Mouse (Mus musculus) brain, embryonic 18.5 days (tissue): Measurements from ENCODE around the gene Nmnat3.
"Not testable (repeated sequence)": the region's sequence is repeated elsewhere in the genome, so short reads cannot be mapped to it uniquely, and the experiment has no call there.

Source experiments
- DNase-seq: peaks from one replicate; pipeline ENCODE4 v3.0.0-alpha.2; 2012; ENCODE audit warnings: low read depth, low spot score

Gene Nmnat3

GRCm38 (mm10) chr9:98287135-98287534, at the start of gene Nmnat3:
TSS of gene Nmnat3 (plus strand) at chr9:98287435.
- not testable (repeated sequence) for DNase-seq

DNA sequence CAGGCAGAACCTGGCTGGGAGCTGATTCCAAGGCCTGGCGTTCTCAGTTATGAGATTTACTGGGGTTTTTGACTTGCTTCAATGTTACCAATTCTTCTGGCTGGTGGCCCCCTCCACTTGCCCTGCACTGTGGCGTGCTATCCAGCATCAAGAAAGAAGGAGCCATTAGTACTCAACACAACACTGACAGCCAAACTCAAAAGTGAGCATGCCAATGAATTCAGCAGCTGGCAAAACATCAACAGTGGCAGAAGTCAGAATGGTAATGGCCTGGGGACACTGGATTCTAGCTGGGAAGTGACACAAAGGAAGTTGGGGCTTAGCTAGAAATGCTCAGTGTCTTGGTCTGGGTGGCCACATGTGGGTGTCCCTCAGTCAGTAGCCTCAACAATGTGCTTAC, 43.8 kb upstream of the Nmnat3 start:
- no peak for DNase-seq

DNA sequence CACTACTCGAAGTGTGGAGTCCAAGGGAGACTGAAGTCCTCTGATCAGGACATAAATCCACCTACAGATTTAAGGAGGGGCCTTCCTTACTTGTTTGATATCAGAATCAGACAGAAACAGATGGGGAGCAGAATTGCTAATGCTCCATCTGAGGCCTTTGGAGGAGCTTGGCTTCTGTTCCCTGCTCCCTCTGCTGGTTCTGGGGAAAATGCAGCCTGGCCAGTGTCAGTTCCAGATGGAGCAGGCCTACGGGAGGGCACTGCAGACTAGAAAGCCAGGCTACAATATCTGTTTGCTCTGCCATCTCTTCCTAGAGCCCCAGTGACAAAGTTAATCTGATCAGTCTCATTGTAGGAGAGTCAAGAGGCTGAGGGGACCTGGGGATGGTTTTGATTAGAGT, 43.0 kb upstream of the Nmnat3 start:
- DNase-seq, result peak; percentile 52

GRCm38 (mm10) chr9:98245226-98245625, 42.0 kb upstream of the Nmnat3 start:
- no peak for DNase-seq

GRCm38 (mm10) chr9:98246351-98246750, 40.9 kb upstream of the Nmnat3 start:
- no peak for DNase-seq

DNA sequence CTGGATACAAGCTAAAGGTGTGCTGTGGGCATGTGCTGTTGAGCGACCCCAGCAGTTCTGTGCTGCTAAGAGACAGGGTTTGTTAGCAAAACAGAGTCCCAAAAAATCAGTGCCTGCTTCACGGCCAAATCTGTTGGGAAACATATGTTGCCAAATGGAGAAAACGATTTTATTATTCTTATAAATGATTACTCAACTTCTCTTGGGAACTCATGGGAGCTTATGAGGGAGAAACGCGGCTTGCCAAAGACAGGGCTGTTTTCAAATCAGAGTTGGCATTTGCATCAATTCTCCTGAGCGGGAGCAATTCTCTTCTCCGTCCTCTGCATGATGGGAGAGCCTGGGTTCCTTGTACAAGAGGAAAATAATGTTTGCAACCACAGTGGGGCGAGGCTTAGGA, 27.0 kb upstream of the Nmnat3 start:
- no peak for DNase-seq

GRCm38 (mm10) chr9:98261461-98262011, 25.7 kb upstream of the Nmnat3 start:
- DNase-seq, result no peak

- no peak for DNase-seq
These were observed 22.3 kb upstream of the Nmnat3 start for GRCm38 (mm10) chr9:98264916-98265315.

DNA sequence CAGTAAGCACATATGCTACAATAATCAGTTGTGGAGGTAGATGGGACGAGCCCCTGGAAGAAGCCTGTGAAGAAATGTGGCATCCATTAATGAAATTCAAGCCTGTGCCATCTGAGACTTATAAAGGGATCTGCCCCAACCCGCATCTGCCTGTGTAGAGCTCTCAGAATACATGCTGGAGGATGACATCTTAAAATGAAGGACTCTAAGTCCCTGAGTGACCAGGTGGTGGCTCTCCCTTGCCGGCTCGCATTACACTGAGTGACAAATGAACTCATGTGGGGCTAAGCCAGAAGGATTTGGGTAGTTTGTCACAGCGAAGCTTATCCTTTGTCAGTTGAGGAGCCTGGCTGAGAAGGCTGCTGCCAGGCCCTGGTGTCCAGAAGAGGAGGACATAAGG, 14.5 kb upstream of the Nmnat3 start:
- DNase-seq, result no peak

GRCm38 (mm10) chr9:98275080-98275479, 12.2 kb upstream of the Nmnat3 start:
- no peak for DNase-seq

- DNase-seq, result no peak
These were observed 7.1 kb upstream of the Nmnat3 start for GRCm38 (mm10) chr9:98280162-98280561.

GRCm38 (mm10) chr9:98285606-98286301, 1.5 kb upstream of the Nmnat3 start:
- DNase-seq, result no peak

GRCm38 (mm10) chr9:98289665-98290064, 2.4 kb downstream of the Nmnat3 start:
- DNase-seq, result no peak

GRCm38 (mm10) chr9:98290591-98290990, 3.4 kb downstream of the Nmnat3 start:
- no peak for DNase-seq

- peak; percentile 54 for DNase-seq
These were observed 9.4 kb downstream of the Nmnat3 start for GRCm38 (mm10) chr9:98296383-98297201.

DNA sequence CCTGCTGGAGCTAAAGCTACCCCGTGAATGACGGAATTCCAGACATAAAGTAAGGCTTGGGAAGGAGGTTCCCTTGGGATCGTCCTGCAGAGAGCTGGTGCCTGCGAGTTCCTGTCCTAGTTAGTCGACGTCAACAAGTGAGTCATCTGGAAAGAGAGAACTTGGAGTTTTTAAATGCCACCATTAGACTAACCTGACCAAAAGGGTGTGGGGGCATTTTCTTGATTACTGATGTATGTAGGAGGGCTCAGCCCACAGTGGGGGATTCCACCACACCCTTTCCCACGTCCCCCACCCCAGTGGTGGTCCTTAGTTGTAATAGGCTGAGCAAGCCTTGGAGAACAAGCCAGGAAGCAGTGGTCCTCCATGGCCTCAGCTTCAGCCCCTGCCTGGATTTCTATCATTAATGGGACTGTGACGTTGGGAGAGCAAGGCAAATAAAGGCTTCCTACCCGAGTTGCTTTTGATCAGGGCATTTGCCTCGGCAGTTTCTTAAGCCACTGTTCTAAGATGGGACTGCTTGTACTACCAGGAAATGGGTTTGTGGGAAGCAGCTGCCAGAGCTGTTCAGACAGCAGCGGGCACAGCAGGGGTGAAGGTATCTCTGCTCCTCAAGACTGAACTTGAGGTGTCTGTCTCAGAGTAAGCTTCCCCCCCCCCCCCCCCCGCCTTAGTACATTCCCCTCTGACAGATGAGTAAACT, 10.2 kb downstream of the Nmnat3 start:
- no peak for DNase-seq

DNA sequence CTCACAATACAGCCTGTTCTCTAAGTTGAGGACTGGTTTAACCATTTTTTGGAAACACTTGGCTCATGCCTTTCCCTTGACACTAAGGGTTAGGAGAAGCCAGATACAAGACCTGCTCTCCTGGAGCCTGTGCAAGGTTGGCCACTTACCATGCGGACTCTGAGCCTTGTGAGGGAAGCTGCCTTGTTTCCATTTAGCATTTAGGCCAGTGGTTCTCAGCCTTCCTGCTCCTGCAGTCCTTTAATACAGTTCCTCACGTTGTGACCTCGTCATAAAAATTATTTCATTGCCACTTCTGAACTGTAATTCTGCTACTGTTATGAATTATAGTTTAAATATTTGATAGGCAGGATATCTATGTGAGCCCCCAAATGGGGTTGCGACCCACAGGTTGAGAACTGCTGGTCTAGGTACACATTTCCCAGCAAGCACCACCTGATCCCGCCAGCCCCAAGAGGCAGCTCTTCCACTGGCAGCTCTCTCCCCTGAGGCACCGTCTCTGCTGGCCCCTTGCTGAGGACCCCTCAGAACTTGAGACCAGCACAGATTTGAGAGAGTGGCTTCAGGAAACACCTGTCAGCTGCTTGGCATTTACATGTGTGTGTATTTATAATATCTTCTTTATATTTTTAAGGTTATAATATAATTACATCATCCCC, 10.8 kb downstream of the Nmnat3 start:
- no peak for DNase-seq

DNA sequence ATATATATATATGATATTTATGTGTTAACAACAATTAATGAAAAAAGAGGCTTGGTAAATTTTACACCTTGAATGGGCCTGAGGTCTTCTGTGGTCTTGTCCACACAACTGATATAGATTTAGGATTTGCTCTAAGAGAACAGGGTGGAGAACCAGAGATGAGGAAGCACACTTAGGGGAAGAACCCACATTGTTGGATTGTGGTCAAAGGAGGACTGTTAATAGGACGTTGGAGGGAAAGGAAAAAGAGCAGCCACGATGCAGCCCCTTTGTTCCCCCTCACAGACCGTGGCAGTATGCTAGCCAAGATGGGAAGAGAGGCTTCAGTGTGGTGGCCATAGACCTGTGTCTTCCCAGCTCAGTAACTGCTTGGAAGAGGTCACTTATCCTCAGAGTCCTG, 11.5 kb downstream of the Nmnat3 start:
- no peak for DNase-seq

DNA sequence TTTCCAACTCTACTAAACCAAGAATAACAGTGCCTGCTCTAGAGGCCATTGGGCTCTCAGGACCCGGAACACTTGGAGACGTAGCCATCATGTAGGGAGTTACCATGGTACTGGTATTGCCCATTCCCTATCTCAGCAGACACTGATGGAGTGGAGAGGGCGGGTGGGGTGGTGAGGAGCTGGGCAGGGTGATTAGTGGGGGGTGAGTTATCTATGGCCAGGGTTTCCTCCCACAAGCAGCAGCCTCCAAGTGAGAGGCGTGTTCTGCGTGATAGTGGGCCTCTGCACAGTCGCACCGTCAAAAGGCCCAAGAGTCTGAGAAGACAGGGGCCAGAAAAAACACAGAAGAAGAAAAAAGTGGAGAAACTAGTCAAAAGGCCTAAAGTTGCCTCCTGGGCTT, 12.0 kb downstream of the Nmnat3 start:
- no peak for DNase-seq

GRCm38 (mm10) chr9:98300582-98300981, 13.3 kb downstream of the Nmnat3 start:
- DNase-seq, result no peak

DNA sequence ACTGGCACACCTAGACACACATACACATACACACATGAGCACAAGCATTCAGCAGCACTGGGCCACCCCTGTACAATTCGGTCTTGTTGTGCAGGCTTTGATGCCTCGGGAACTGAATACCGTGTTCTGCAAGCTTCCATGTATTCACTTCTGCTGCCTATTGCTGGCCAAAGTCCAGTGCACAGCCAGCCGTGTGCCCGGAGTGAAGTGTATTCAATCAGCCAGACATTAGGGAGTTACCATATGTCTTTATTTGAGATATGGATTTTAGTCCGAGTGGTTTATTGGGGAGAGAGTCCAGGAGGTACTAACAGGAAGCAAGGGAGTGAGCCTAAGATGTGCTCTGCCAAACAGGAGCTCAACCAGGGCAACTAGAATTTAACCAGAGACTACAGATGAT, 19.8 kb downstream of the Nmnat3 start:
- no peak for DNase-seq
